Mouse (Mus musculus): Measurements from ENCODE around the gene Lrrc31. TPM values are rescaled to one million over a fixed set of nuclear protein-coding genes. Genes with fewer than 3 reads are reported as not detected.

The Lrrc31 gene
- polyA plus RNA-seq (2014; fragmentation: Illumina TruSeq; extraction: RNeasy Lipid Tissue Mini Kit (QIAGEN cat#74804)): 0.51 TPM

GRCm38 (mm10) chr3:30699711-30700505, at the start of gene Lrrc31:
TSS of gene Lrrc31 (minus strand) at chr3:30699843.

GRCm38 (mm10) chr3:30746006-30746405, 46.4 kb upstream of the Lrrc31 start, which contains the start of gene Samd7:
TSS of gene Samd7 (plus strand) at chr3:30746293.

GRCm38 (mm10) chr3:30647440-30648090, 52.1 kb downstream of the Lrrc31 start, which contains the start of gene Lrrc34:
TSS of gene Lrrc34 (minus strand) at chr3:30647869.

GRCm38 (mm10) chr3:30644207-30644606, 55.4 kb downstream of the Lrrc31 start, which contains the start of gene Lrriq4:
TSS of gene Lrriq4 (plus strand) at chr3:30644507.

Other genes starting within 250 kb of the Lrrc31 start
- 10.1 TPM for gene Mecom, start 151.8 kb downstream of the Lrrc31 start, polyA plus RNA-seq (2014; fragmentation: Illumina TruSeq; extraction: RNeasy Lipid Tissue Mini Kit (QIAGEN cat#74804))
- not detected for gene Actrt3, start 99.9 kb downstream of the Lrrc31 start, polyA plus RNA-seq (2014; fragmentation: Illumina TruSeq; extraction: RNeasy Lipid Tissue Mini Kit (QIAGEN cat#74804))
- gene Mynn, start 97.8 kb downstream of the Lrrc31 start, polyA plus RNA-seq (2014; fragmentation: Illumina TruSeq; extraction: RNeasy Lipid Tissue Mini Kit (QIAGEN cat#74804)): 54.8 TPM
- not detected for gene Lrriq4, start 55.3 kb downstream of the Lrrc31 start, polyA plus RNA-seq (2014; fragmentation: Illumina TruSeq; extraction: RNeasy Lipid Tissue Mini Kit (QIAGEN cat#74804))
- gene Lrrc34, start 52.0 kb downstream of the Lrrc31 start, polyA plus RNA-seq (2014; fragmentation: Illumina TruSeq; extraction: RNeasy Lipid Tissue Mini Kit (QIAGEN cat#74804)): 11.6 TPM
- 1.1 TPM for gene Samd7, start 46.5 kb upstream of the Lrrc31 start, polyA plus RNA-seq (2014; fragmentation: Illumina TruSeq; extraction: RNeasy Lipid Tissue Mini Kit (QIAGEN cat#74804))
- 302 TPM for gene Sec62, start 93.0 kb upstream of the Lrrc31 start, polyA plus RNA-seq (2014; fragmentation: Illumina TruSeq; extraction: RNeasy Lipid Tissue Mini Kit (QIAGEN cat#74804))
- 2.5 TPM for gene Gpr160, start 156.1 kb upstream of the Lrrc31 start, polyA plus RNA-seq (2014; fragmentation: Illumina TruSeq; extraction: RNeasy Lipid Tissue Mini Kit (QIAGEN cat#74804))

Measured in ovary, adult 10 weeks (tissue).